Mouse (Mus musculus) liver, embryonic 12.5 days (tissue): ENCODE measurements around the gene Ambp. TPM values are rescaled to one million over a fixed set of nuclear protein-coding genes. Genes with fewer than 3 reads are reported as not detected.

ENCODE experiments used
- ATAC-seq: fragments of 200-750 bp; cut with Nextera tagmentation; 2 replicates; pipeline ENCODE4 v1.8.0; 2017; ENCODE audit warnings: moderate number of reproducible peaks, mild to moderate bottlenecking, moderate library complexity
- H3K27ac ChIP-seq: fragments of 300-500 bp; sonication (generic); 2 replicates; pipeline ENCODE4 v1.5.1; 2016; ENCODE audit warnings: mild to moderate bottlenecking
- H3K27me3 ChIP-seq: fragments of 300-500 bp; sonication (generic); replicated peaks from 2 replicates; pipeline ENCODE4 v1.6.1; 2016; ENCODE audit warnings: mild to moderate bottlenecking, moderate library complexity
- H3K36me3 ChIP-seq: fragments of 300-500 bp; sonication (generic); 2 replicates; pipeline ENCODE4 v1.6.1; 2016; ENCODE audit warnings: mild to moderate bottlenecking, moderate library complexity
- H3K4me1 ChIP-seq: fragments of 300-500 bp; sonication (generic); 2 replicates; pipeline ENCODE4 v1.6.1; 2016
- H3K4me2 ChIP-seq: fragments of 300-500 bp; sonication (generic); 2 replicates; pipeline ENCODE4 v1.6.1; 2016; ENCODE audit warnings: mild to moderate bottlenecking, moderate library complexity
- H3K4me3 ChIP-seq: fragments of 300-500 bp; sonication (generic); 2 replicates; pipeline ENCODE4 v1.5.1; 2016; ENCODE audit warnings: mild to moderate bottlenecking, moderate library complexity
- H3K9ac ChIP-seq: fragments of 300-500 bp; sonication (generic); 2 replicates; pipeline ENCODE4 v1.6.1; 2016; ENCODE audit warnings: mild to moderate bottlenecking, moderate library complexity
- H3K9me3 ChIP-seq: fragments of 300-500 bp; sonication (generic); replicated peaks from 2 replicates; pipeline ENCODE4 v1.6.1; 2016; ENCODE audit warnings: mild to moderate bottlenecking, moderate library complexity
- WGBS: fragments of 180-500 bp; shearing (Covaris S2); methylation state at CpG from one replicate; pipeline ENCODE4 v1.1.7; 2016; ENCODE audit not compliant: insufficient replicate concordance; 5-methylcytosine and 5-hydroxymethylcytosine counted together
- polyA plus RNA-seq: library from polyadenylated mRNA; unstranded; fragments of >200 nt; fragmentation: Nextera tagmentation; extraction: Ambion mirVana; gene quantifications from 2 replicates; pipeline ENCODE4 v1.2.1, GENCODE M21; 2016

The Ambp gene
- polyA plus RNA-seq: 586 and 615 TPM in 2 replicates

GRCm38 (mm10) chr4:63154699-63155098 lies at the start of gene Ambp:
TSS of gene Ambp (minus strand) at chr4:63154799.
- peak within 1 kb of the TSS; percentile 54 for H3K4me2 ChIP-seq
- H3K36me3 ChIP-seq: peaks cover 12% of the 10 kb centered on the region
- 0 out of 2 replicates have a peak, but pooled peaks cover 5% of the 10 kb centered on the region for H3K4me1 ChIP-seq
- H3K27me3 ChIP-seq: no peaks in the 10 kb centered on the region
- H3K27ac ChIP-seq: peak within 1 kb of the TSS; percentile 56; the same call in 1 of the 2 replicates
- H3K9me3 ChIP-seq: no peaks in the 10 kb centered on the region
- H3K9ac ChIP-seq: 0 out of 2 replicates have a peak within 1 kb of the TSS, but pooled peaks have one; percentile 28
- peak within 1 kb of the TSS; percentile 46 for H3K4me3 ChIP-seq
- no peak for ATAC-seq
- 36% methylated on average over 5 of the region's 5 CpGs for WGBS

- no peak for ATAC-seq
- Histone ChIP-seq H3K27me3 (no peaks in the 10 kb centered on the region), H3K9me3 (no peaks in the 10 kb centered on the region), H3K4me3 (no peak overlapping the region), H3K27ac (no peak overlapping the region), H3K4me1 (no peaks in the 10 kb centered on the region), H3K4me2 (no peak overlapping the region), H3K36me3 (no peaks in the 10 kb centered on the region), H3K9ac (no peak overlapping the region)
- WGBS: 60% methylated on average over 7 of the region's 7 CpGs
Measured at GRCm38 (mm10) chr4:63203874-63204273, 49.3 kb upstream of the Ambp start.

GRCm38 (mm10) chr4:63199366-63199765 lies 44.8 kb upstream of the Ambp start:
- no peak for ATAC-seq
- H3K4me2 ChIP-seq: no peak overlapping the region
- no peak overlapping the region for H3K27ac ChIP-seq
- WGBS: 73% methylated on average over 5 of the region's 5 CpGs
- no peaks in the 10 kb centered on the region for H3K27me3 ChIP-seq
- H3K4me3 ChIP-seq: no peak overlapping the region
- H3K36me3 ChIP-seq: no peaks in the 10 kb centered on the region
- H3K9me3 ChIP-seq: no peaks in the 10 kb centered on the region
- H3K4me1 ChIP-seq: no peaks in the 10 kb centered on the region
- H3K9ac ChIP-seq: no peak overlapping the region

GRCm38 (mm10) chr4:63194366-63194765 lies 39.8 kb upstream of the Ambp start:
- Histone ChIP-seq H3K27me3 (no peaks in the 10 kb centered on the region), H3K9ac (no peak overlapping the region), H3K36me3 (no peaks in the 10 kb centered on the region), H3K4me1 (no peaks in the 10 kb centered on the region), H3K27ac (no peak overlapping the region), H3K4me2 (no peak overlapping the region), H3K4me3 (no peak overlapping the region), H3K9me3 (no peaks in the 10 kb centered on the region)
- ATAC-seq: no peak
- WGBS: 63% methylated on average over 2 of the region's 2 CpGs

- Histone ChIP-seq H3K4me3 (no peak overlapping the region), H3K27ac (no peak overlapping the region), H3K27me3 (no peaks in the 10 kb centered on the region), H3K36me3 (no peaks in the 10 kb centered on the region), H3K9ac (no peak overlapping the region), H3K4me2 (no peak overlapping the region), H3K9me3 (no peaks in the 10 kb centered on the region), H3K4me1 (no peaks in the 10 kb centered on the region)
- no peak for ATAC-seq
- WGBS: 46% methylated on average over 5 of the region's 5 CpGs
Measured at GRCm38 (mm10) chr4:63191641-63192040, 37.0 kb upstream of the Ambp start.

- ATAC-seq: peak; percentile 48
- WGBS: 53% methylated on average over 21 of the region's 21 CpGs
- H3K27ac ChIP-seq: no peak overlapping the region
- H3K27me3 ChIP-seq: no peaks in the 10 kb centered on the region
- no peak overlapping the region for H3K4me3 ChIP-seq
- no peaks in the 10 kb centered on the region for H3K9me3 ChIP-seq
- H3K4me1 ChIP-seq: no peaks in the 10 kb centered on the region; the same call in 1 of the 2 replicates
- no peak overlapping the region for H3K9ac ChIP-seq
- H3K36me3 ChIP-seq: no peaks in the 10 kb centered on the region
- peak overlapping the region; percentile 8; the same call in 1 of the 2 replicates for H3K4me2 ChIP-seq
Measured at GRCm38 (mm10) chr4:63186281-63186870, 31.8 kb upstream of the Ambp start.

GRCm38 (mm10) chr4:63181556-63181955 lies 27.0 kb upstream of the Ambp start:
- H3K9me3 ChIP-seq: no peaks in the 10 kb centered on the region
- H3K36me3 ChIP-seq: no peaks in the 10 kb centered on the region
- no peaks in the 10 kb centered on the region; the same call in 1 of the 2 replicates for H3K4me1 ChIP-seq
- no peaks in the 10 kb centered on the region for H3K27me3 ChIP-seq
- H3K27ac ChIP-seq: no peak overlapping the region
- no peak overlapping the region for H3K4me3 ChIP-seq
- ATAC-seq: peak; percentile 49; the same call in 1 of the 2 replicates
- 15% methylated on average over 5 of the region's 5 CpGs for WGBS
- H3K9ac ChIP-seq: no peak overlapping the region
- no peak overlapping the region for H3K4me2 ChIP-seq

GRCm38 (mm10) chr4:63171969-63172685 lies 17.5 kb upstream of the Ambp start, which contains the start of gene Kif12:
TSS of gene Kif12 (minus strand) at chr4:63172131.
- H3K4me3 ChIP-seq: peak within 1 kb of the TSS; percentile 31
- H3K27ac ChIP-seq: 0 out of 2 replicates have a peak within 1 kb of the TSS, but pooled peaks have one; percentile 14

GRCm38 (mm10) chr4:63171122-63171521 lies 16.5 kb upstream of the Ambp start:
- 28% methylated on average over 24 of the region's 24 CpGs for WGBS
- Histone ChIP-seq H3K4me2 (peak overlapping the region; percentile 47), H3K9ac (no peak overlapping the region), H3K27ac (no peak overlapping the region), H3K27me3 (peaks cover 14% of the 10 kb centered on the region; the same call in 1 of the 2 replicates), H3K4me1 (no peaks in the 10 kb centered on the region; the same call in 1 of the 2 replicates), H3K9me3 (no peaks in the 10 kb centered on the region), H3K36me3 (no peaks in the 10 kb centered on the region), H3K4me3 (peak overlapping the region; percentile 31)
- ATAC-seq: no peak

More at GRCm38 (mm10) chr4:63171969-63172685, 17.5 kb upstream of the Ambp start, which contains the start of gene Kif12:
- WGBS: 47% methylated on average over 4 of the region's 4 CpGs
- Histone ChIP-seq H3K4me1 (no peaks in the 10 kb centered on the region; the same call in 1 of the 2 replicates), H3K9me3 (no peaks in the 10 kb centered on the region), H3K36me3 (no peaks in the 10 kb centered on the region), H3K27me3 (peaks cover 14% of the 10 kb centered on the region; the same call in 1 of the 2 replicates), H3K4me2 (peak within 1 kb of the TSS; percentile 47), H3K9ac (no peak within 1 kb of the TSS)
- peak; percentile 84 for ATAC-seq

- no peak for ATAC-seq
- Histone ChIP-seq H3K27ac (no peak overlapping the region), H3K9me3 (no peaks in the 10 kb centered on the region), H3K9ac (no peak overlapping the region), H3K4me3 (no peak overlapping the region), H3K36me3 (no peaks in the 10 kb centered on the region), H3K27me3 (peaks cover 14% of the 10 kb centered on the region; the same call in 1 of the 2 replicates), H3K4me2 (no peak overlapping the region), H3K4me1 (no peaks in the 10 kb centered on the region; the same call in 1 of the 2 replicates)
- WGBS: 70% methylated on average over 4 of the region's 4 CpGs
Measured at GRCm38 (mm10) chr4:63170061-63170460, 15.5 kb upstream of the Ambp start.

- Histone ChIP-seq H3K36me3 (no peaks in the 10 kb centered on the region), H3K4me3 (no peak overlapping the region), H3K4me1 (no peaks in the 10 kb centered on the region), H3K9ac (no peak overlapping the region), H3K4me2 (no peak overlapping the region), H3K9me3 (no peaks in the 10 kb centered on the region), H3K27me3 (peaks cover 8% of the 10 kb centered on the region; the same call in 1 of the 2 replicates), H3K27ac (no peak overlapping the region)
- 62% methylated on average over 5 of the region's 5 CpGs for WGBS
- no peak for ATAC-seq
Measured at GRCm38 (mm10) chr4:63166323-63166722, 11.7 kb upstream of the Ambp start.

- WGBS: 71% methylated on average over 4 of the region's 4 CpGs
- Histone ChIP-seq H3K4me1 (no peaks in the 10 kb centered on the region), H3K36me3 (no peaks in the 10 kb centered on the region), H3K27ac (no peak overlapping the region), H3K4me3 (no peak overlapping the region), H3K9me3 (no peaks in the 10 kb centered on the region), H3K27me3 (0 out of 2 replicates have a peak, but pooled peaks cover 2% of the 10 kb centered on the region), H3K4me2 (no peak overlapping the region), H3K9ac (no peak overlapping the region)
- ATAC-seq: no peak
Measured at GRCm38 (mm10) chr4:63165636-63166035, 11.0 kb upstream of the Ambp start.
